Mouse (Mus musculus) stomach, embryonic 16.5 days (tissue): ENCODE results near the gene Scml4. TPM values are rescaled to one million over a fixed set of nuclear protein-coding genes. Genes with fewer than 3 reads are reported as not detected.

Experiments used
- ATAC-seq: fragments of 200-750 bp; cut with Nextera tagmentation; 2 replicates; pipeline ENCODE4 v1.8.0; 2017; ENCODE audit warnings: moderate number of reproducible peaks, moderate TSS enrichment; ENCODE audit not compliant: insufficient read depth, low FRiP score
- H3K27ac ChIP-seq: fragments of 300-500 bp; sonication (generic); 2 replicates; pipeline ENCODE4 v1.5.1; 2014; ENCODE audit warnings: low read length
- H3K27me3 ChIP-seq: fragments of 300-500 bp; sonication (generic); 2 replicates; pipeline ENCODE4 v1.6.1; 2014; ENCODE audit warnings: low read length, control low read depth, mixed read lengths; ENCODE audit not compliant: control insufficient read depth, insufficient read depth
- H3K36me3 ChIP-seq: fragments of 300-500 bp; sonication (generic); 2 replicates; pipeline ENCODE4 v1.6.1; 2014; ENCODE audit warnings: low read length; ENCODE audit not compliant: control insufficient read depth, insufficient read depth
- H3K4me1 ChIP-seq: fragments of 300-500 bp; sonication (generic); 2 replicates; pipeline ENCODE4 v1.6.1; 2014; ENCODE audit warnings: low read length, control low read depth, mixed read lengths; ENCODE audit not compliant: control insufficient read depth, insufficient read depth
- H3K4me2 ChIP-seq: fragments of 300-500 bp; sonication (generic); 2 replicates; pipeline ENCODE4 v1.6.1; 2014; ENCODE audit warnings: low read depth, low read length, mixed read lengths
- H3K4me3 ChIP-seq: fragments of 300-500 bp; sonication (generic); replicated peaks from 2 replicates; pipeline ENCODE4 v1.5.1; 2014; ENCODE audit warnings: mild to moderate bottlenecking, low read length
- H3K9ac ChIP-seq: fragments of 300-500 bp; sonication (generic); 2 replicates; pipeline ENCODE4 v1.6.1; 2014; ENCODE audit warnings: low read length
- H3K9me3 ChIP-seq: fragments of 300-500 bp; sonication (generic); replicated peaks from 2 replicates; pipeline ENCODE4 v1.6.1; 2016; ENCODE audit warnings: low read length, control low read depth; ENCODE audit not compliant: control insufficient read depth
- WGBS: fragments of 180-500 bp; shearing (Covaris S2); extraction: QIAGEN DNeasy Blood & Tissue Kit; methylation state at CpG from one replicate; pipeline ENCODE4 v1.1.7; 2014; 5-methylcytosine and 5-hydroxymethylcytosine counted together
- polyA plus RNA-seq: library from polyadenylated mRNA; unstranded; fragments of >200 nt; fragmentation: Nextera tagmentation; extraction: Ambion mirVana; gene quantifications from 2 replicates; pipeline ENCODE4 v1.2.1, GENCODE M21; 2015

Scml4 gene
- polyA plus RNA-seq, 1 experiment from 2014 or later: 12.2 TPM

DNA sequence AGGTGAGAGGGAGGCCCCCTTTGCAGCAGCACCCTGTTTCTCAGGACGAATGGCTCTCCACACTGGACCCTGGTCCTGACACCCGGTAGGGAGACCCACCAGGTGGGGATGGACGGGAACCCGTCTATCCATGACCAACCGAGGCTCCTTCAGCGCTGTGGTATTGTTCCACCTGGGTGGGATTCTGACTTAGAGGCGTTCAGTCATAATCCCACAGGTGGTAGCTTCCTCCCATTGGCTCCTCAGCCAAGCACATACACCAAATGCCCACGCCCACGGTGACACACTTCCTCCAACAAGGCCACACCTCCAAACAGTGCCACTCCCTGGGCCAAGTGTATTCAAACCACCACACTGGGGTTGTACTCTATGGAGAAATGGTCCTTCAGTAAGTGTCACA is 3.6 kb upstream of the Scml4 start:
- 94% methylated on average over 9 of the region's 9 CpGs for WGBS

DNA sequence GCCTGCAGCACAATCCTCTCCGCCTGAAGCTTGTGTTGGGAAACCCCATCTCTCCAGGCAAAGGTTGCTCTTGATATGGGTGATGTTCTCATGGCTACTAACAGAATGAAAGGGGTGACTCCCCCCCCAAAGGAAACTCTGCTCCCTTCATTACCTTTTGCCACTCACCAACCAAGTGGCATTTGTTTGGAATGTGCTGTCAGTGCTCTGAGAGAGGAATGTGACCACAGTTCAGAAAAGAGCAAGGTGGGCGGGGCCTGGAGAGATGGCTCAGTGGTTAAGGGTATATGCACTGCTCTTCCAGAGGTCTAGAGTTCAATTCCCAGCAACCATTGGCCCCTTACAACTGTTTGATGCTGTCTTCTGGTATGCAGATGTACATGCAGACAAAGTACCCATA is 3.1 kb upstream of the Scml4 start:
- H3K9me3 ChIP-seq: no peaks in the 10 kb centered on the region; the same call in 1 of the 2 replicates
- H3K4me1 ChIP-seq: peaks cover 16% of the 10 kb centered on the region; the same call in 1 of the 2 replicates
- WGBS: 88% methylated on average over 2 of the region's 2 CpGs
- H3K9ac ChIP-seq: no peak overlapping the region
- no peak overlapping the region for H3K4me3 ChIP-seq
- no peak overlapping the region for H3K4me2 ChIP-seq
- no peaks in the 10 kb centered on the region for H3K36me3 ChIP-seq
- no peak overlapping the region for H3K27ac ChIP-seq
- no peak for ATAC-seq
- H3K27me3 ChIP-seq: no peaks in the 10 kb centered on the region

More for the DNA sequence above, 3.6 kb upstream of the Scml4 start:
- Histone ChIP-seq H3K4me1 (peaks cover 16% of the 10 kb centered on the region; the same call in 1 of the 2 replicates), H3K9me3 (no peaks in the 10 kb centered on the region; the same call in 1 of the 2 replicates), H3K4me2 (no peak overlapping the region), H3K4me3 (no peak overlapping the region), H3K9ac (no peak overlapping the region), H3K27ac (no peak overlapping the region), H3K36me3 (no peaks in the 10 kb centered on the region), H3K27me3 (no peaks in the 10 kb centered on the region)
- no peak for ATAC-seq

- H3K4me2 ChIP-seq: no peak overlapping the region; the same call in 1 of the 2 replicates
- no peaks in the 10 kb centered on the region; the same call in 1 of the 2 replicates for H3K9me3 ChIP-seq
- no peak overlapping the region for H3K9ac ChIP-seq
- no peak overlapping the region for H3K4me3 ChIP-seq
- 45% methylated on average over 2 of the region's 2 CpGs for WGBS
- peaks cover 30% of the 10 kb centered on the region for H3K4me1 ChIP-seq
- no peak for ATAC-seq
- no peaks in the 10 kb centered on the region for H3K27me3 ChIP-seq
- H3K27ac ChIP-seq: no peak overlapping the region
- H3K36me3 ChIP-seq: no peaks in the 10 kb centered on the region
These were observed 400 bp upstream of the Scml4 start for GRCm38 (mm10) chr10:42859781-42860158.

- WGBS: 81% methylated on average over 7 of the region's 7 CpGs
- ATAC-seq: no peak
- no peaks in the 10 kb centered on the region; the same call in 1 of the 2 replicates for H3K9me3 ChIP-seq
- no peaks in the 10 kb centered on the region for H3K36me3 ChIP-seq
- H3K27me3 ChIP-seq: 0 out of 2 replicates have a peak, but pooled peaks cover 4% of the 10 kb centered on the region
- H3K9ac ChIP-seq: no peak overlapping the region
- H3K4me1 ChIP-seq: peaks cover 24% of the 10 kb centered on the region
- H3K4me3 ChIP-seq: no peak overlapping the region
- no peak overlapping the region for H3K27ac ChIP-seq
- H3K4me2 ChIP-seq: no peak overlapping the region
These were observed 1.3 kb downstream of the Scml4 start for GRCm38 (mm10) chr10:42861446-42861845.

- H3K4me3 ChIP-seq: peak overlapping the region; percentile 23; the same call in 1 of the 2 replicates
- no peaks in the 10 kb centered on the region for H3K9me3 ChIP-seq
- 36% methylated on average over 13 of the region's 13 CpGs for WGBS
- H3K27ac ChIP-seq: no peak overlapping the region
- ATAC-seq: no peak
- H3K4me2 ChIP-seq: peak overlapping the region; percentile 43
- H3K27me3 ChIP-seq: 0 out of 2 replicates have a peak, but pooled peaks cover 4% of the 10 kb centered on the region
- H3K36me3 ChIP-seq: no peaks in the 10 kb centered on the region
- peaks cover 24% of the 10 kb centered on the region for H3K4me1 ChIP-seq
- no peak overlapping the region for H3K9ac ChIP-seq
These were observed 2.1 kb downstream of the Scml4 start for GRCm38 (mm10) chr10:42862102-42862740.

GRCm38 (mm10) chr10:42862806-42863205 is 2.6 kb downstream of the Scml4 start:
- Histone ChIP-seq H3K9ac (no peak overlapping the region), H3K27ac (no peak overlapping the region), H3K4me2 (peak overlapping the region; percentile 7; the same call in 1 of the 2 replicates), H3K27me3 (0 out of 2 replicates have a peak, but pooled peaks cover 4% of the 10 kb centered on the region), H3K36me3 (no peaks in the 10 kb centered on the region), H3K4me3 (no peak overlapping the region), H3K9me3 (no peaks in the 10 kb centered on the region), H3K4me1 (peaks cover 24% of the 10 kb centered on the region)
- ATAC-seq: no peak
- WGBS: 62% methylated on average over 4 of the region's 4 CpGs

DNA sequence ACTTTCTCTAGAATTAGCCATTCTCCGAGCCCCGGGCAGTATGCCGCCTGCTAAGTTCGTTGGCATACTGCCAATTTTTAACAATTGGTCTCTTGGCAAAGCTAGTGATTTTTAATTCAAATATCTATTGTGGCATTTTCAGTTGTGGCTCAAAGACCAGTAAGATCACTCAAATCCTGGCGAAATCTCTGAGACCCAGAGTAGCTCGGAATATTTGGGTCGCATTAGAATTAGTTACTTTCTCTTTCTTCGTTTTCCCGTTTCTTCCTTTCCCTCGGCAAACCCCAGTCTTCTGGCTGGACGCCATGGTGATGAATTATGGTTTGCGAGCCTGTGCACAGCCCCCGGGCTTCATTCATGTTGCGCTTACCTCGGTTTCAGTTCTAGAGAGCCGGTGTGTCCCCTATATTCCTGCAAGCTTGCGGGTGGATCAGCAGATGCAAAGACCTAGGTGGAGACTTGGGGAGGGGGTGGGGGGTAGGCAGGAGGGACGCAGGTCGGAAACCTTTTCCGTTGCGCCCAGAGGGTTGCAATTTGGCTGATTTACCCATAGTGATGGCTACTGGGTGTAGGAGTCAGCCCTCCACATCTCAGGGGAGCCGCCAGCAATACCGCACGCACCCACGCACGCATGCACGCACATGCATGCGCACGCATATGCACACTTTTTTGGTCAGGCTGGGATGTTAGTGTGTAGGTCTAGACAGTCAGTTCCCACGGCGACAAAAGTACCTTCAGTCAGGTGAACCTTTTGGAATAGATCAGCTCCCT is 3.6 kb downstream of the Scml4 start:
- H3K4me3 ChIP-seq: peak overlapping the region; percentile 44
- WGBS: 32% methylated on average over 31 of the region's 31 CpGs
- peak overlapping the region; percentile 69 for H3K4me2 ChIP-seq
- H3K27me3 ChIP-seq: 0 out of 2 replicates have a peak, but pooled peaks cover 4% of the 10 kb centered on the region
- peak overlapping the region; percentile 56 for H3K9ac ChIP-seq
- peaks cover 24% of the 10 kb centered on the region for H3K4me1 ChIP-seq
- peak overlapping the region; percentile 57; the same call in 1 of the 2 replicates for H3K27ac ChIP-seq
- peak; percentile 42; the same call in 1 of the 2 replicates for ATAC-seq
- no peaks in the 10 kb centered on the region for H3K36me3 ChIP-seq
- H3K9me3 ChIP-seq: no peaks in the 10 kb centered on the region

GRCm38 (mm10) chr10:42864696-42865095 is 4.5 kb downstream of the Scml4 start:
- H3K4me2 ChIP-seq: peak overlapping the region; percentile 69; the same call in 1 of the 2 replicates
- ATAC-seq: no peak

DNA sequence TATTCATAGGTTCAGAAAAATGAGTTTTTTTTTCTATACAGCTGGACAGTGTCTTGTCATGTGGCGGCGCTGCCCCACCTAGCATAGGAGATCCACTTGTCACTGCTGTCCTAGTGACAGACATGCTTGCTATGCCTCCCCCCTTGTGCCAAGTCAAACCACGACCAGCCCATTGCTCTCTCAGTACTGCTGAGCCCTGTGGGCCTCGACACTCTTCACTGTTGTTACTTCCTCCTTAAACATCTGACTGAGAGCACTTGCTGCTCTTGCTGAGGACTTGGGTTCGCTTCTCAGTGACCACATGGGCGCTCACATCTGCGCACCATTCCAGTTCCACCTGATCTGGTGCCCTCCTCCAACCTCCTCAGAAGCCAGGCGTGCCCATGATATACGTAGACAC is 8.2 kb downstream of the Scml4 start:
- H3K9me3 ChIP-seq: no peaks in the 10 kb centered on the region
- peaks cover 8% of the 10 kb centered on the region for H3K4me1 ChIP-seq
- no peak overlapping the region for H3K9ac ChIP-seq
- H3K4me3 ChIP-seq: no peak overlapping the region
- H3K27me3 ChIP-seq: 0 out of 2 replicates have a peak, but pooled peaks cover 4% of the 10 kb centered on the region
- 88% methylated on average over 9 of the region's 9 CpGs for WGBS
- no peak overlapping the region for H3K27ac ChIP-seq
- no peaks in the 10 kb centered on the region for H3K36me3 ChIP-seq
- H3K4me2 ChIP-seq: no peak overlapping the region
- ATAC-seq: no peak

More at GRCm38 (mm10) chr10:42864696-42865095, 4.5 kb downstream of the Scml4 start:
- no peaks in the 10 kb centered on the region for H3K36me3 ChIP-seq
- no peaks in the 10 kb centered on the region for H3K9me3 ChIP-seq
- WGBS: 46% methylated on average over 5 of the region's 5 CpGs
- peak overlapping the region; percentile 57 for H3K27ac ChIP-seq
- H3K27me3 ChIP-seq: 0 out of 2 replicates have a peak, but pooled peaks cover 4% of the 10 kb centered on the region
- H3K9ac ChIP-seq: peak overlapping the region; percentile 56; the same call in 1 of the 2 replicates
- H3K4me3 ChIP-seq: no peak overlapping the region
- peaks cover 24% of the 10 kb centered on the region for H3K4me1 ChIP-seq
